Mouse (Mus musculus) liver, adult 2 months (tissue): ENCODE results near the gene Cntn4.

Source experiments
- CTCF ChIP-seq: fragments of 200-500 bp; IDR thresholded peaks from 2 replicates; pipeline ENCODE4 v1.5.1; 2011; ENCODE audit warnings: low read depth, low read length, control low read depth
- POLR2A ChIP-seq: fragments of 200-500 bp; IDR thresholded peaks from 2 replicates; pipeline ENCODE4 v1.6.1; 2011; ENCODE audit warnings: low read length, control low read depth; ENCODE audit not compliant: insufficient read depth; ENCODE audit errors: extremely low read depth

DNA sequence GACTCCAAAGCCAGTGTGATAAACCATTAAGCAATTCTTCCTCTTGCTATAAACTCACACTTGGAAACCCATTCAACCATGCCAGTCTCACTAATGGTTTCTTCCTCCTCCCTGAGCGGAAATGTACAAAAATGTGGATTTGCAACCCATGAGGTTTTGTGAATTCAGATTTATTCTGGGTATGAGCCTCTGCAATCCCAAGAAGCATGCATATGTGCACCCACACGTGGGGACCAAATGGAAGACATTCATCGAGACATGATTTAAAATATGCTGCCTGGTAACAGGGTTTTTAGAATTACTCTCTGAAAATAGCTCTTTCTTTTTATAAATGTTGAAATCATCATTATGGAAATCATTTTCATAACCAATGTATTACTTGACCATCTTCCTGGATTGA lies 754.0 kb downstream of the Cntn4 start:
- TF ChIP-seq POLR2A (no peak), CTCF (no peak)
